Mouse (Mus musculus) limb, embryonic 11.5 days (tissue): ENCODE results near the gene Krtap5-1. TPM values are rescaled to one million over a fixed set of nuclear protein-coding genes. Genes with fewer than 3 reads are reported as not detected.
A peak's percentile ranks its signal among the peaks of the same experiment; 100 is the strongest.
"Not testable (repeated sequence)": the region's sequence is repeated elsewhere in the genome, so short reads cannot be mapped to it uniquely, and the experiment has no call there.

Source experiments
- ATAC-seq: fragments of 200-750 bp; cut with Nextera tagmentation; 2 replicates; pipeline ENCODE4 v1.8.0; 2017; ENCODE audit warnings: low read depth; ENCODE audit not compliant: insufficient number of reproducible peaks, low FRiP score, low TSS enrichment
- DNase-seq: peaks from one replicate; pipeline ENCODE4 v3.0.0-alpha.2; 2015; ENCODE audit warnings: low spot score
- H3K27ac ChIP-seq: fragments of 300-500 bp; sonication (generic); replicated peaks from 2 replicates; pipeline ENCODE4 v1.5.1; 2014; ENCODE audit warnings: low read depth, mild to moderate bottlenecking, low read length
- H3K27me3 ChIP-seq: fragments of 300-500 bp; sonication (generic); 2 replicates; pipeline ENCODE4 v1.6.1; 2014; ENCODE audit warnings: mild to moderate bottlenecking, low read length, mixed read lengths; ENCODE audit not compliant: control insufficient read depth, insufficient read depth
- H3K36me3 ChIP-seq: fragments of 300-500 bp; sonication (generic); 2 replicates; pipeline ENCODE4 v1.6.1; 2014; ENCODE audit warnings: mild to moderate bottlenecking, low read length, moderate library complexity, mixed read lengths; ENCODE audit not compliant: control insufficient read depth, insufficient read depth
- H3K4me1 ChIP-seq: fragments of 300-500 bp; sonication (generic); 2 replicates; pipeline ENCODE4 v1.6.1; 2014; ENCODE audit warnings: low read length, mixed read lengths; ENCODE audit not compliant: control insufficient read depth, insufficient read depth
- H3K4me2 ChIP-seq: fragments of 300-500 bp; sonication (generic); 2 replicates; pipeline ENCODE4 v1.6.1; 2014; ENCODE audit warnings: low read depth, mild to moderate bottlenecking, moderate library complexity; ENCODE audit not compliant: severe bottlenecking
- H3K4me3 ChIP-seq: fragments of 300-500 bp; sonication (generic); 2 replicates; pipeline ENCODE4 v1.5.1; 2014; ENCODE audit warnings: low read depth, low read length
- H3K9ac ChIP-seq: fragments of 300-500 bp; sonication (generic); 2 replicates; pipeline ENCODE4 v1.6.1; 2014; ENCODE audit warnings: mild to moderate bottlenecking, low read length
- H3K9me3 ChIP-seq: fragments of 300-500 bp; sonication (generic); 2 replicates; pipeline ENCODE4 v1.6.1; 2016; ENCODE audit warnings: low read length; ENCODE audit not compliant: control insufficient read depth
- WGBS: fragments of 180-500 bp; shearing (Covaris S2); extraction: QIAGEN DNeasy Blood & Tissue Kit; methylation state at CpG from one replicate; pipeline ENCODE4 v1.1.7; 2014; 5-methylcytosine and 5-hydroxymethylcytosine counted together
- polyA plus RNA-seq: library from polyadenylated mRNA; unstranded; fragments of >200 nt; fragmentation: Nextera tagmentation; extraction: Ambion mirVana; gene quantifications from 2 replicates; pipeline ENCODE4 v1.2.1, GENCODE M21; 2014

Gene Krtap5-1
- polyA plus RNA-seq, 1 experiment from 2014 or later: not detected

DNA sequence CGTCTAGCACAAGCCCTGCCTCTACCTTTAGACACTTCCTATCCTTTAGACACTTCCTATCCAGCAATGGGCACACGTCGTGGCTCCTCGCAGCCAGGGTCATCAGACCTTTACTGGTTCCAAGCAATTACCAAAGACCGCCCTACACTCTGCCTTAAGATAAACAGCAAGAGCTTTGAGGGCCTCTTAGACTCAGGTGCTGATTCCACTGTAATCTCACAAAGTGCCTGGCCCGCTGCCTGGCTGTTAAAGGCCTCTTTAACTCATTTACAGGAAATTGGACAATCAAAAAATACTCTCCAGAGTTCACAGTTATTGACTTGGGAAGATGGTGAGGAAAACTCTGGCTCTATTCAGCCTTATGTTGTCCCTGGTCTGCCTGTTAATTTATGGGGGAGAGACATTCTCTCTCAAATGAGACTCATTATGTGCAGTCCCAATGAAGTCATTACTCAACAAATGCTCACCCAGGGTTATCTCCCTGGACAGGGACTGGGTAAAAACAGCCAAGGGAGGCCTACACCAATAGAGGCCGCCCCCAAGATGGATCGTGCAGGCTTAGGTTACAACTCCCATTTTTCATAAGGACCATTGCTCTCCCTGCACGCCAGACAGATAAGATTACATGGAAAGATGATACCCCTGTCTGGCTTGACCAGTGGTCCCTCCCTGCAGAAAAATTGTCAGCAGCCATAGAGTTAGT lies 10.9 kb downstream of the Krtap5-1 start:
- H3K9me3 ChIP-seq, H3K9ac ChIP-seq, H3K4me1 ChIP-seq, H3K27ac ChIP-seq, H3K4me2 ChIP-seq, H3K4me3 ChIP-seq, ATAC-seq, H3K36me3 ChIP-seq, H3K27me3 ChIP-seq, DNase-seq: not testable (repeated sequence)
- WGBS: 24% methylated on average over 9 of the region's 9 CpGs

DNA sequence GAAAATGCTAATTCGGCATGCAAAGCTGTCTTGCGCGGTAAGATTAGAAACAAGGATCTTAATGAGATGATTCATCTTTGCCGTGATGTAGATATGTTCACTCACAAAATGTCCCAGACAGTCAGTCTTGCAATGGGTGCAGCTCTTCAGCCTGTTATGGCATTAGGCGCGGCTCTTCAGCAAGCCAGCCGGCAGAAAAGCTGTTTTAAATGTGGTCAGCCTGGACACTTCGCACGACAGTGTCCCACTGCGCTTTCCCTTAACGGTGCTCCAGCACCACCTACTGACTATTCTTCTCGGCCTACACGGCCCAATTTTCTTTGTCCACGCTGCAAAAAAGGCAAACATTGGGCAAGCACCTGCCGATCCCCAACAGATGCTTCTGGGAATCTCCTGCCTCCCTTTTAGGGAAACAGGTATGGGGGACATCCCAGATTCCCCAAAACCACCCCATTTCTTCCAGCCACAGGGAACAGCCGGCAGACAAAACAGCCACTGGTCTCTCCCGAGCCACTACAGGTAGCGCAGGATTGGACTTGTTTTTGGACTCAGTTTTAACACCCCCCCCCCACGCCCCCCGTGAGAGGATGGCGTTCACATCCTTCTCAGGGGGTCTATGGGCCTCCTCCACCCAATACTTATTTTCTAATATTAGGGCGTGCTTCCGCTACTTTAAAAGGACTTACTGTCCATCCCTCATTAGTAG lies 11.6 kb downstream of the Krtap5-1 start:
- H3K27ac ChIP-seq: no peak overlapping the region
- peak; percentile 55; the same call in 1 of the 2 replicates for ATAC-seq

GRCm38 (mm10) chr7:142284615-142285080 lies 12.3 kb downstream of the Krtap5-1 start:
- Histone ChIP-seq H3K27ac (peak overlapping the region; percentile 51; the same call in 1 of the 2 replicates), H3K4me3 (peak overlapping the region; percentile 53), H3K27me3 (no peaks in the 10 kb centered on the region), H3K4me1 (0 out of 2 replicates have a peak, but pooled peaks cover 3% of the 10 kb centered on the region), H3K4me2 (peak overlapping the region; percentile 81), H3K36me3 (no peaks in the 10 kb centered on the region), H3K9ac (peak overlapping the region; percentile 65), H3K9me3 (no peaks in the 10 kb centered on the region)
- DNase-seq: peak; percentile 99
- ATAC-seq: peak; percentile 58; the same call in 1 of the 2 replicates
- under 1% methylated on average over 19 of the region's 19 CpGs for WGBS

More for the DNA sequence above, 11.6 kb downstream of the Krtap5-1 start:
- H3K9me3 ChIP-seq: no peaks in the 10 kb centered on the region
- peak overlapping the region; percentile 81 for H3K4me2 ChIP-seq
- H3K36me3 ChIP-seq: no peaks in the 10 kb centered on the region
- H3K27me3 ChIP-seq: no peaks in the 10 kb centered on the region
- no peak overlapping the region for H3K9ac ChIP-seq
- 0 out of 2 replicates have a peak, but pooled peaks cover 3% of the 10 kb centered on the region for H3K4me1 ChIP-seq
- WGBS: 10% methylated on average over 23 of the region's 23 CpGs
- peak overlapping the region; percentile 18 for H3K4me3 ChIP-seq
- peak; percentile 70 for DNase-seq

DNA sequence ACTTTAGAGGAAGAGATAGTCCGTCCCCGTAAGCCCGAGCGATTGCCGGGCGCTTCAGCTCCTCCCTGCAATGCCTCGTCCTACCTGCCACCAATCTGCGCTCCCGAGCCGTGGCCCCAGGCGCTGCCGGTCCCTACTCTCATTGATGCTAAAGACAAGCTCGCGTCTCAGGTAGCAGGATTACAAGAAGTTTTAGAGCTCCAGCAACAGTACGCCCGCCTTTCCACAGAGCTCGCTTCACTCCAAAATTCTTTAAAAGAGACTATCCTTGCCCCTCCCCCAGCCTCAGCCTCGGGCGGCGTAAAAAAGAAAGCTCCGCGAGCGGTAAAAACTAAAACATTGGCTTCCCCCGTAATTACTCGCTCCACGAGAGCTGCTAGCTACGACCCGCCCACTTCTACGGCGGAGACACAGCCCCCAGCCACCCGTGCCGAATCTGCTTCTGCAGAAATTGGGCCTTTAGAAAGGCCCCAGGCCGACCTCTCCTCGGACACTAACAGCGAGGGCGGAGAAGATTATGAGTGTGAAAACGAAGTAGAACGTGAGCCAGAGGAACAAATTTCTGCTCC lies 12.8 kb downstream of the Krtap5-1 start:
- H3K36me3 ChIP-seq: no peaks in the 10 kb centered on the region
- H3K4me1 ChIP-seq: 0 out of 2 replicates have a peak, but pooled peaks cover 3% of the 10 kb centered on the region
- DNase-seq (peak; percentile 83), ATAC-seq (peak; percentile 87)
- peak overlapping the region; percentile 53 for H3K4me3 ChIP-seq
- H3K27ac ChIP-seq: peak overlapping the region; percentile 51
- H3K9ac ChIP-seq: peak overlapping the region; percentile 65
- no peaks in the 10 kb centered on the region for H3K9me3 ChIP-seq
- H3K4me2 ChIP-seq: peak overlapping the region; percentile 81
- WGBS: 0% methylated on average over 38 of the region's 38 CpGs
- no peaks in the 10 kb centered on the region for H3K27me3 ChIP-seq

DNA sequence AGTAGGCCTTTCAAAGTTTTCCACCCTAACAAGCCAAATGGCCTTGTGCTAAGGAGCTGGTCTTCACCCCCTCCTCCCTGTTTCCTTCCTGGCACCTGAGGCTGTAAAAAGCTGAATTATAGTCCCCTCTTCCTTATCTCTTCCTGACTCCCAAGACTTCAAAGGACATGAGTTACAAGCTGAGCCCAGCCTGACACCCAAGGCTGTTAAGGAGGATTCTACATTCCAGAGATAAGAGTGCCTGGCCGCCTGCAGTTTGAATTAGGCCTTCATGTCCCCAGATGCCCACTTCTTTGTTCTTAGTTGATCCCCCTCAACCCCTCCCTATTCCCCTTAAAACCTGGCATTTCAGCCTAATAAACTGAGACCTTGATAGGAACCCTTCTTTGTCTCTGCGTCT lies 14.1 kb downstream of the Krtap5-1 start:
- H3K9ac ChIP-seq, H3K27me3 ChIP-seq, H3K9me3 ChIP-seq, H3K36me3 ChIP-seq, DNase-seq, H3K27ac ChIP-seq, H3K4me3 ChIP-seq, H3K4me1 ChIP-seq, ATAC-seq, H3K4me2 ChIP-seq: not testable (repeated sequence)
- 9% methylated on average over 2 of the region's 2 CpGs for WGBS

GRCm38 (mm10) chr7:142279291-142279690 lies 17.6 kb downstream of the Krtap5-1 start:
- WGBS: 75% methylated on average over 1 of the region's 1 CpGs
- ATAC-seq, H3K27me3 ChIP-seq, H3K9me3 ChIP-seq, H3K9ac ChIP-seq, H3K27ac ChIP-seq, DNase-seq, H3K4me1 ChIP-seq, H3K36me3 ChIP-seq, H3K4me2 ChIP-seq, H3K4me3 ChIP-seq: not testable (repeated sequence)

DNA sequence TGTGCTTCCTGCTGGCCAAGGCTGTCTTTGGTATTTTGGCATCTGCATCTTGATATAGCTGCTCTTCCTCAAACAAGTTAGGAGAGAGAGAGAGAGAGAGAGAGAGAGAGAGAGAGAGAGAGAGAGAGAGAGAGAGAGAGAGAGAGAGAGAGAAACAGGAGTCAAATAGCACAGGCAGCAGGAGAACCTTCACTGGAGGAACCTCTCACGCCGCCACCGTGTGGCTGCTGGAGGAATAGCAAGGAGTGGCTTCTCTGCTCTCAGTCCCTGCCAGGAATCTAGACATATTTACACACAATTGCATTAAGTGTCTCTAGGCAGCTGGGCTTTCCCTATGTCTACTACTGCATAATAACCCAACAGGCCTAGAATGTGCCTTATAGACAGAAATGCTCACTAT lies 18.7 kb downstream of the Krtap5-1 start:
- WGBS: 0% methylated on average over 3 of the region's 3 CpGs

DNA sequence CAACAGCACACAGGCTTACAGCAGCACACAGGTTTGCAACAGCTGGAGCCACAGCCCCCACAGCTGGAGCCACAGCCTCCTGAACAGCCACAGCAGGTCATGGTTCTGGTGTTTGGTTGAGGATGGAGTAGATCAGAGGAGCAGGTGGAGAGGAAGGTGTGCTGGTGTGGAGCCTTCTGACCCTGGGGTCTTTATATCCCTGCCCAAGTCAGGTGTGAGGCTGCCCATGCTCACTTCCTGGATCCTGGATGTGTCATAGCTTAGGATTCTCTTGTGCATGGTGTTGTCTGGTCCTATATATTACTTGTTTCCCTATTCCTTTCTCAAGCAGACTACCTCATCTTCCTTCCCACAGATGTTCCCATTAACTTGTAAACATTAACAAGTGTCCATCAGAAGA lies 22.7 kb downstream of the Krtap5-1 start, which contains the start of gene Gm4559:
Gene Gm4559 (minus strand): TSS at position 101 of the 400 bp plus-strand sequence.
- not testable (repeated sequence) for H3K27ac ChIP-seq, H3K9me3 ChIP-seq, H3K4me1 ChIP-seq, H3K4me3 ChIP-seq, H3K4me2 ChIP-seq, H3K36me3 ChIP-seq, H3K27me3 ChIP-seq, H3K9ac ChIP-seq, DNase-seq, ATAC-seq

More for the DNA sequence above, 18.7 kb downstream of the Krtap5-1 start:
- H3K9ac ChIP-seq, H3K9me3 ChIP-seq, H3K4me3 ChIP-seq, H3K27ac ChIP-seq, ATAC-seq, H3K4me1 ChIP-seq, H3K36me3 ChIP-seq, H3K27me3 ChIP-seq, H3K4me2 ChIP-seq: not testable (repeated sequence)
- DNase-seq: peak; percentile 76
